Mouse (Mus musculus) G1E (cell line): ENCODE measurements at regions not wholly inside any gene's neighbourhood (a gene's known extent, or its start where the extent isn't known, plus 50 kb on each side); places are given as distances from the start of the nearest gene placed in this dataset.

ENCODE experiments used
- CTCF ChIP-seq: IDR thresholded peaks from 2 replicates; pipeline ENCODE4 v1.5.1; 2012; ENCODE audit warnings: low read depth, low read length, inconsistent platforms, mixed read lengths
- GATA1 ChIP-seq: IDR thresholded peaks from 2 replicates; pipeline ENCODE4 v1.6.1; 2012; ENCODE audit warnings: borderline replicate concordance, low read length, inconsistent platforms, mixed read lengths
- GATA2 ChIP-seq: IDR thresholded peaks from 2 replicates; pipeline ENCODE4 v1.6.1; 2012; ENCODE audit warnings: low read depth, low read length, inconsistent platforms, borderline replicate concordance
- TAL1 ChIP-seq: conservative IDR thresholded peaks from 2 replicates; pipeline ENCODE4 v1.6.1; 2012; ENCODE audit warnings: low read depth, low read length, inconsistent platforms, mixed read lengths

DNA sequence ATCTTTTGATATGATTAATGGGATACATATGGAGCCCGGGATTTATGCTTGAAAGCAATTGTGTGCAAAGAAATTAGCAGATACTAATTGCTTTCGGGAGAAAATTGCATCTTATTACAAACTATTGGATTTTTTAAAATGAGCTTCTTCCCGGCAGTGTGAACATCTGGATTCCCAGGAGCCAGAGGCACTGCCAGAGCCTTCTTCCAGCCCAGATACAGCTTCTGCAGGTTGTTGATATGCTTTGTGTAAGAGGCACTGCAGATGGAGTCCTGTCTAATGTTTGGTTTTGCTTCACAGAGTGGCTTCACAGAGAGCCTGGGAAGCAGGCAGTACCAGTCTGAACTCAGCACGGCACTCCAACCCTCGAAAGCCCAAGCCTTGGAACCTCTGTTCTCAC, 207.9 kb upstream of the Six2 start:
- TF ChIP-seq CTCF (no peak), GATA1 (no peak), TAL1 (no peak), GATA2 (no peak)
